Mouse (Mus musculus): ENCODE measurements at regions not wholly inside any gene's neighbourhood (a gene's known extent, or its start where the extent isn't known, plus 50 kb on each side); places are given as distances from the start of the nearest gene placed in this dataset.
A peak's percentile ranks its signal among the peaks of the same experiment; 100 is the strongest.

GRCm38 (mm10) chr7:121282154-121282553, 109.5 kb upstream of the Hs3st2 start:
- WGBS, result 55% methylated on average over 7 of the region's 7 CpGs
- Histone ChIP-seq H3K27me3 (ENCODE audit: insufficient read depth, poor library complexity, severe bottlenecking) (no peaks in the 10 kb centered on the region), H3K36me3 (no peaks in the 10 kb centered on the region), H3K9me3 (no peaks in the 10 kb centered on the region), H3K4me3 (no peak overlapping the region), H3K27ac (no peak overlapping the region), H3K4me1 (no peaks in the 10 kb centered on the region)
- DNase-seq (ENCODE audit: low spot score), result no peak

- Histone ChIP-seq H3K4me3 (no peak overlapping the region), H3K4me1 (no peaks in the 10 kb centered on the region), H3K27ac (no peak overlapping the region), H3K9me3 (no peaks in the 10 kb centered on the region), H3K27me3 (ENCODE audit: insufficient read depth, poor library complexity, severe bottlenecking) (no peaks in the 10 kb centered on the region), H3K36me3 (no peaks in the 10 kb centered on the region)
- WGBS, result 58% methylated on average over 16 of the region's 16 CpGs
- DNase-seq (ENCODE audit: low spot score), result no peak
Measured at GRCm38 (mm10) chr7:121289737-121290136, 101.9 kb upstream of the Hs3st2 start.

- Histone ChIP-seq H3K27me3 (ENCODE audit: insufficient read depth, poor library complexity, severe bottlenecking) (no peaks in the 10 kb centered on the region), H3K36me3 (no peaks in the 10 kb centered on the region), H3K4me3 (no peak overlapping the region), H3K27ac (no peak overlapping the region), H3K9me3 (no peaks in the 10 kb centered on the region), H3K4me1 (no peaks in the 10 kb centered on the region)
- WGBS, result 81% methylated on average over 3 of the region's 3 CpGs
- DNase-seq (ENCODE audit: low spot score), result no peak
Measured at GRCm38 (mm10) chr7:121296151-121296695, 95.4 kb upstream of the Hs3st2 start.

GRCm38 (mm10) chr7:121312961-121313587, 78.6 kb upstream of the Hs3st2 start:
- Histone ChIP-seq H3K36me3 (no peaks in the 10 kb centered on the region), H3K9me3 (no peaks in the 10 kb centered on the region), H3K27ac (no peak overlapping the region), H3K4me3 (peak overlapping the region; percentile 27; the same call in 1 of the 2 replicates), H3K27me3 (ENCODE audit: insufficient read depth, poor library complexity, severe bottlenecking) (0 out of 2 replicates have a peak, but pooled peaks cover 4% of the 10 kb centered on the region), H3K4me1 (no peaks in the 10 kb centered on the region)
- no peak for DNase-seq (ENCODE audit: low spot score)
- 17% methylated on average over 19 of the region's 19 CpGs for WGBS

- H3K27me3 ChIP-seq (ENCODE audit: insufficient read depth, poor library complexity, severe bottlenecking), result 0 out of 2 replicates have a peak, but pooled peaks cover 4% of the 10 kb centered on the region
- H3K4me1 ChIP-seq, result no peaks in the 10 kb centered on the region
- no peak overlapping the region for H3K27ac ChIP-seq
- H3K4me3 ChIP-seq, result no peak overlapping the region
- H3K9me3 ChIP-seq, result no peaks in the 10 kb centered on the region
- no peak for DNase-seq (ENCODE audit: low spot score)
- H3K36me3 ChIP-seq, result no peaks in the 10 kb centered on the region
- WGBS, result 83% methylated on average over 4 of the region's 4 CpGs
Measured at GRCm38 (mm10) chr7:121314521-121314920, 77.1 kb upstream of the Hs3st2 start.

- H3K9me3 ChIP-seq, result no peaks in the 10 kb centered on the region
- H3K4me3 ChIP-seq, result no peak overlapping the region
- no peaks in the 10 kb centered on the region for H3K36me3 ChIP-seq
- no peaks in the 10 kb centered on the region for H3K4me1 ChIP-seq
- no peak for DNase-seq (ENCODE audit: low spot score)
- no peak overlapping the region for H3K27ac ChIP-seq
- H3K27me3 ChIP-seq (ENCODE audit: insufficient read depth, poor library complexity, severe bottlenecking), result no peaks in the 10 kb centered on the region
- 79% methylated on average over 7 of the region's 7 CpGs for WGBS
Measured at GRCm38 (mm10) chr7:121329274-121329673, 62.4 kb upstream of the Hs3st2 start.

- H3K4me1 ChIP-seq, result no peaks in the 10 kb centered on the region
- no peaks in the 10 kb centered on the region for H3K27me3 ChIP-seq (ENCODE audit: insufficient read depth, poor library complexity, severe bottlenecking)
- no peak overlapping the region for H3K4me3 ChIP-seq
- no peak for DNase-seq (ENCODE audit: low spot score)
- whole genome bisulfite sequencing, result 74% methylated on average over 2 of the region's 2 CpGs
- H3K27ac ChIP-seq, result no peak overlapping the region
- no peaks in the 10 kb centered on the region for H3K9me3 ChIP-seq
- H3K36me3 ChIP-seq, result no peaks in the 10 kb centered on the region
Measured at GRCm38 (mm10) chr7:121332532-121332931, 59.1 kb upstream of the Hs3st2 start.

- H3K9me3 ChIP-seq, result no peaks in the 10 kb centered on the region
- 82% methylated on average over 9 of the region's 9 CpGs for WGBS
- H3K36me3 ChIP-seq, result no peaks in the 10 kb centered on the region
- H3K27ac ChIP-seq, result no peak overlapping the region
- no peak for DNase-seq (ENCODE audit: low spot score)
- no peaks in the 10 kb centered on the region for H3K27me3 ChIP-seq (ENCODE audit: insufficient read depth, poor library complexity, severe bottlenecking)
- H3K4me1 ChIP-seq, result 0 out of 2 replicates have a peak, but pooled peaks cover 2% of the 10 kb centered on the region
- H3K4me3 ChIP-seq, result no peak overlapping the region
Measured at GRCm38 (mm10) chr7:121335390-121336109, 56.1 kb upstream of the Hs3st2 start.

- Histone ChIP-seq H3K27ac (no peak overlapping the region), H3K9me3 (no peaks in the 10 kb centered on the region), H3K4me3 (no peak overlapping the region), H3K27me3 (ENCODE audit: insufficient read depth, poor library complexity, severe bottlenecking) (no peaks in the 10 kb centered on the region), H3K4me1 (0 out of 2 replicates have a peak, but pooled peaks cover 2% of the 10 kb centered on the region), H3K36me3 (no peaks in the 10 kb centered on the region)
- WGBS, result 31% methylated on average over 3 of the region's 3 CpGs
- no peak for DNase-seq (ENCODE audit: low spot score)
Measured at GRCm38 (mm10) chr7:121339942-121340341, 51.7 kb upstream of the Hs3st2 start.
